Mouse (Mus musculus) mouse embryonic stem cell (cell line): ENCODE data around the gene Card10.

Experiments used
- in situ Hi-C, 2 experiments: fragments of 300-500 bp; cut with MboI; formaldehyde crosslinking; loops; 1 replicate in 1 of 2; 3 replicates in 1 of 2; pipeline ENCODE4 v1.14.3; 2019 to 2020; ENCODE audit warnings: low sequenced_read_pairs in 2 of 2, low pct_unique_long_range_greater_than_20kb in 1 of 2, mixed read lengths in 1 of 2; ENCODE audit not compliant: unreplicated experiment in 1 of 2

Gene Card10

GRCm38 (mm10) chr15:78782348-78783103, 20.3 kb downstream of the Card10 start:
- in situ Hi-C loops, result no loop called here

DNA sequence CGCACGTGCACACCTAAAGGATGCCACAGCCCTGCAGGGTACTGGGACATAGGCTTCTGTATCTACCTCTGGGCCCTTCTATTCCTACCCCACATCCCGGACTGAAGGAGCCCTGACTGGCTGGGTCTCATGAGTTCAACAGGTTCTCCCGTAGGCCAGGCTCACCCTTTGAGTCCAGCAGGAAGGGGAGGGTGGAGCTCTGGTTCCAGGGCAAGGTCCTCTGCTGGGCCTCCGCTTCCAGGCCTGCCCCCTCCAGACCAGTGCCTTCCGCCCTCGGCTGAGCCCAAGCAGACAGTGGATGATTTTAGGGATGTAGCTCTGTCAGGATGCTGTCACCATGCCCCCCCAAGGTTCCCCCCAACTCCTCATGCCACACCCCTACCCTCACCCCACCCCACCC, 21.9 kb downstream of the Card10 start:
- in situ Hi-C loops, result no loop called here

- in situ Hi-C loops, result no loop called here
Measured at GRCm38 (mm10) chr15:78780359-78780758, 22.5 kb downstream of the Card10 start.

DNA sequence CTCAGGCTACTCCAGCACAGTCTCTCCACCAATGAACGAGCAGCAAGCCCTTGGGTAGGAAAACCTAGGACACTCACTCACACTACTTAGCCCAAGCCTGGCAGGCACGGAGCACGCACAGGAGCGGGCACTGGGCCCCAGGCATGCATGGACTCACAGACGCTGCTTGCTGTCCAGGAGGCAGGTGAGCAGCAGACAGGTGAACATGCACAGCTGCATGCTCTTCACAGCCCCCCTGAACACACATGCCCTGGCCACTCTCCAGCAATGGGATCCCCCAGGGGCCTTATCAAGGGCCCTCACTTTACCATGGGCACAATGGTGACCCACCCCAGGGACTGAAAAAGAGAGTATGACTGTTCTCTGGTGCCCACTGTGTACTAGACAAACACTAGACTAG, 23.2 kb downstream of the Card10 start:
- in situ Hi-C loops, result no loop called here

GRCm38 (mm10) chr15:78779253-78779652, 23.6 kb downstream of the Card10 start:
- in situ Hi-C loops, result no loop called here

GRCm38 (mm10) chr15:78778077-78778870, 24.6 kb downstream of the Card10 start:
- in situ Hi-C loops, result no loop called here

- in situ Hi-C loops, result no loop called here
Measured at GRCm38 (mm10) chr15:78773290-78773729, 29.5 kb downstream of the Card10 start, which contains the start of gene Mfng. Gene Mfng, minus strand, starts transcription at chr15:78773475.

DNA sequence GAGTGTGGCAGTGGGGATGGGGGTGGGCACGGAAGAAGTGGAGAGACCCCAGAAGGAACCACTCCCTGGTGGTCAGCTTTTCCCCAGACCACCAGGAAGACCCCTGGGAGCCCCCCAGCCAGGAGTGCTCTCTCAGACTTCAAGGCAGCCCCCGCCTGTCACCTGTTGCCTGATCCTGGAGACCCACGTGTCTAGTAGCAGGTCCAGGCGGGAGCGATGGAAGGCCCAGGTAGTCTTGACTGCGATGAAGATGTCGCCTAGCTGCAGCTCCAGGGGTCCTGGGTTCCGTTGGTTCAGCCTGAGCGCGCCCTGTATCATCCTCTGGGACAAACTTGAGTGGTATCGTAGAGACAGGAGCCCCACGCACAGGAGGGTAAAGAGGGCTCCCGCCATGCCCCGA, 30.0 kb downstream of the Card10 start:
- in situ Hi-C loops, result no loop called here

DNA sequence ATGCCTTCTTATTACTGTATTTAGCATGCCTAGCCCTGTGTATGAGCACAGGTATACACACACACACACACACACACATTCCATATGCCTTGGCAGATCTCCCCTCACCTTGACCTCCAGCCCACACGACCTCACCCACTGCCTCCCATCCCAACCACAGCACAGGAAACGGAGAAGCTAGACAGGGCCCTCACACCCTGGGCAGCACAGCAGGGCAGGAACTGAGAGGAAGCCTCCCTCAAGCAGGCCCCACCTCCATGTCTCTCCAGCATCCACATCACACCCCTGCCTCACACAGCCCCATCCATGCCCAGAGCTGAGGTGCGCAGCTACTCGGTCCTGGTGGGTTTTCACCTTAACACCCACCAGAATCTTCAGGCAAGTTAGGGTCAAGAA, 30.5 kb downstream of the Card10 start:
- in situ Hi-C loops, result no loop called here

GRCm38 (mm10) chr15:78771531-78772367, 31.1 kb downstream of the Card10 start:
- in situ Hi-C loops, result no loop called here

GRCm38 (mm10) chr15:78770983-78771355, 31.9 kb downstream of the Card10 start:
- in situ Hi-C loops, result no loop called here

GRCm38 (mm10) chr15:78770234-78770982, 32.4 kb downstream of the Card10 start:
- in situ Hi-C loops, result no loop called here

GRCm38 (mm10) chr15:78769064-78769463, 33.8 kb downstream of the Card10 start:
- in situ Hi-C loops, result no loop called here

DNA sequence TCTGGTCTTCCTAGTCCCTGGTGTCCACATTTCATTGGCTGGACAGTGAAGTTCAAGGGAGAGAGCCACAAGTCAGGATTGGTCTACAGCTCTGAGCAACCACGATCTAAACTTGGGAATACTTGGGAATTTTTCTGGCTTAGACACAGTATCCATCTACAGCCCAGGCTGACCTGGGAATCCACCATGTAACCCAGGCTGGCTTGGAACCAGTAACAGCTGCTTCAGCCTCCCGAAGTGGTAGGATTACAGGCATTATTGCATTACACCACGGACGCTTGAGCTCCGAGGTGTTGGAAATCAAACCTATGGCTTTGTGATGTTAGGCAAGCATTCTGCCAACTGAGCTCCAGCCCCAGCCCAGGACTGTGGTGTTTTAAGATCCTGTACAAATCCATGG, 39.1 kb downstream of the Card10 start:
- in situ Hi-C loops, result no loop called here

- in situ Hi-C loops, result no loop called here
Measured at GRCm38 (mm10) chr15:78763210-78763609, 39.6 kb downstream of the Card10 start.

DNA sequence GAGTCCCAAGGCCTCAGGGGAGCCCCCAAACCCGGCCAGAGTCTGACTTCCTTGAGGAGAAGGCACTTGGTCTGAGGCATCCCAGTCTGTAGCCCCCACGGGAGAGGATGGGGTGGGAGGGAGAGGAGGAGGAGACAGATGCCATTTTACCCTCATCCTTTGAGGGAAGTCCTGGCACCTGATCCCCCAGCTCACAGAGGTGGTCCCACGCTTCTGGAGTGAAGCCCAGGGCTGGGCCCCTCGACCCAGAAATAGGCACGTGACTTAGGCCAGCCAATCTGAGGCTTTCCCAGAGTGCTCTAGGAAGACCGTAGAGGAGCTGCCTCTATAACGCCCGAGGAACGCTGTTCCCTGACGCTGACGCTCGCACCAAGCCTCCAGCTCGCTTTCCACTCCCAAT, 41.7 kb downstream of the Card10 start:
- in situ Hi-C loops, result no loop called here

DNA sequence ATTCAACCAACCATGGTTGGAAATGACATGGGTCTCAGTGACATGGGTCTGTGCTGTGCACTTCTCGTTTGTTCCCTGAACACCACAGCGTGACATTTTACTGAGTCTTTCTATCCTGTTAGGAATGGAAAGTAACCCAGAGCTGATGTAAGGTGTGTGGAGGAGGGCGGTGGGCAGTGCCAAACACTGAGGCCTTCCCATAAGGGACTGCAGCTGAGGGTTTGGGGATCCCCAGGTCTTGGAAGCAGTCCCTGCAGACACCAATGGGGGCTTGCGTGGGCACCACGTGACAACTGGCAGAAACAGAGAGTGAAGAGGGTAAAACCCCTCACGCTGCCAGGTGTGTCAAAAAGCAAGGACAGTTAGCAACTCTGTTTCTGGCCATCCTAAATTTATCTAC, 44.7 kb downstream of the Card10 start:
- in situ Hi-C loops, result no loop called here

- in situ Hi-C loops, result no loop called here
Measured at GRCm38 (mm10) chr15:78755966-78756725, 46.7 kb downstream of the Card10 start.
